Mouse (Mus musculus) ovary, postnatal 14 days (tissue): ENCODE data around the gene Zxdb.
"Not testable (repeated sequence)": the region's sequence is repeated elsewhere in the genome, so short reads cannot be mapped to it uniquely, and the experiment has no call there.

Source experiments
- DNase-seq: peaks from one replicate; pipeline ENCODE4 v3.0.0; 2022; ENCODE audit warnings: low spot score

The Zxdb gene

GRCm38 (mm10) chrX:94724192-94724971 is at the start of gene Zxdb:
Gene Zxdb, plus strand, starts transcription at chrX:94724569.
- not testable (repeated sequence) for DNase-seq

- no peak for DNase-seq
These were observed 49.4 kb upstream of the Zxdb start for GRCm38 (mm10) chrX:94674977-94675376.

- not testable (repeated sequence) for DNase-seq
These were observed 42.8 kb upstream of the Zxdb start for GRCm38 (mm10) chrX:94681581-94681980.

GRCm38 (mm10) chrX:94689593-94689992 is 34.8 kb upstream of the Zxdb start:
- DNase-seq = not testable (repeated sequence)

GRCm38 (mm10) chrX:94706676-94707075 is 17.7 kb upstream of the Zxdb start:
- DNase-seq = not testable (repeated sequence)

GRCm38 (mm10) chrX:94709752-94710151 is 14.6 kb upstream of the Zxdb start:
- not testable (repeated sequence) for DNase-seq

- DNase-seq = not testable (repeated sequence)
These were observed 702 bp downstream of the Zxdb start for GRCm38 (mm10) chrX:94724972-94725569.

- not testable (repeated sequence) for DNase-seq
These were observed 1.3 kb downstream of the Zxdb start for GRCm38 (mm10) chrX:94725627-94726083.

- DNase-seq = no peak
These were observed 7.2 kb downstream of the Zxdb start for GRCm38 (mm10) chrX:94731596-94731995.

- no peak for DNase-seq
These were observed 29.4 kb downstream of the Zxdb start for GRCm38 (mm10) chrX:94753733-94754132.

- DNase-seq = no peak
These were observed 35.6 kb downstream of the Zxdb start for GRCm38 (mm10) chrX:94759959-94760358.

- DNase-seq = no peak
These were observed 49.5 kb downstream of the Zxdb start for GRCm38 (mm10) chrX:94773876-94774275.
